Mouse (Mus musculus) liver, postnatal 0 days (tissue): ENCODE results near the gene Ankrd37. TPM values are rescaled to one million over a fixed set of nuclear protein-coding genes. Genes with fewer than 3 reads are reported as not detected.

Experiments
- ATAC-seq: fragments of 200-750 bp; cut with Nextera tagmentation; 2 replicates; pipeline ENCODE4 v1.8.0; 2017; ENCODE audit warnings: mild to moderate bottlenecking, moderate library complexity
- DNase-seq: peaks from one replicate; pipeline ENCODE4 v3.0.0-alpha.2; 2016
- H3K27ac ChIP-seq: fragments of 300-500 bp; sonication (generic); 2 replicates; pipeline ENCODE4 v1.5.1; 2014; ENCODE audit warnings: antibody characterized with exemption, moderate library complexity, mild to moderate bottlenecking, low read depth
- H3K27me3 ChIP-seq: fragments of 300-500 bp; sonication (generic); 2 replicates; pipeline ENCODE4 v1.6.1; 2014; ENCODE audit warnings: low read length, control low read depth, mixed read lengths; ENCODE audit not compliant: insufficient read depth
- H3K36me3 ChIP-seq: fragments of 300-500 bp; sonication (generic); replicated peaks from 2 replicates; pipeline ENCODE4 v1.6.1; 2014; ENCODE audit warnings: mild to moderate bottlenecking, control low read depth, low read length, moderate library complexity, mixed read lengths; ENCODE audit not compliant: insufficient read depth
- H3K4me1 ChIP-seq: fragments of 300-500 bp; sonication (generic); 2 replicates; pipeline ENCODE4 v1.6.1; 2014; ENCODE audit warnings: antibody characterized with exemption, mild to moderate bottlenecking, control low read depth; ENCODE audit not compliant: insufficient read depth
- H3K4me2 ChIP-seq: fragments of 300-500 bp; sonication (generic); 2 replicates; pipeline ENCODE4 v1.6.1; 2014; ENCODE audit warnings: low read depth, mild to moderate bottlenecking, low read length, moderate library complexity, mixed read lengths
- H3K4me3 ChIP-seq: fragments of 300-500 bp; sonication (generic); 2 replicates; pipeline ENCODE4 v1.5.1; 2014; ENCODE audit warnings: low read depth, low read length
- H3K9ac ChIP-seq: fragments of 300-500 bp; sonication (generic); replicated peaks from 2 replicates; pipeline ENCODE4 v1.6.1; 2014; ENCODE audit warnings: mild to moderate bottlenecking, moderate library complexity
- H3K9me3 ChIP-seq: fragments of 300-500 bp; sonication (generic); 2 replicates; pipeline ENCODE4 v1.6.1; 2016; ENCODE audit warnings: mild to moderate bottlenecking, control low read depth, low read length, mixed read lengths
- CTCF ChIP-seq: sonication (generic); IDR thresholded peaks from 2 replicates; pipeline ENCODE4 v1.5.1; 2016; ENCODE audit warnings: antibody characterized with exemption, low read depth
- EP300 ChIP-seq: IDR thresholded peaks from 2 replicates; pipeline ENCODE4 v1.6.1; 2016; ENCODE audit warnings: antibody characterized with exemption, low read depth, mild to moderate bottlenecking
- WGBS: fragments of 180-500 bp; shearing (Covaris S2); extraction: QIAGEN DNeasy Blood & Tissue Kit; methylation state at CpG from one replicate; pipeline ENCODE4 v1.1.7; 2014; ENCODE audit not compliant: insufficient replicate concordance; 5-methylcytosine and 5-hydroxymethylcytosine counted together
- polyA plus RNA-seq: library from polyadenylated mRNA; unstranded; fragments of >200 nt; fragmentation: Nextera tagmentation; extraction: Ambion mirVana; gene quantifications from 2 replicates; pipeline ENCODE4 v1.2.1, GENCODE M21; 2015

Ankrd37 gene
- polyA plus RNA-seq, 1 experiment from 2014 or later: 9.1 TPM

DNA sequence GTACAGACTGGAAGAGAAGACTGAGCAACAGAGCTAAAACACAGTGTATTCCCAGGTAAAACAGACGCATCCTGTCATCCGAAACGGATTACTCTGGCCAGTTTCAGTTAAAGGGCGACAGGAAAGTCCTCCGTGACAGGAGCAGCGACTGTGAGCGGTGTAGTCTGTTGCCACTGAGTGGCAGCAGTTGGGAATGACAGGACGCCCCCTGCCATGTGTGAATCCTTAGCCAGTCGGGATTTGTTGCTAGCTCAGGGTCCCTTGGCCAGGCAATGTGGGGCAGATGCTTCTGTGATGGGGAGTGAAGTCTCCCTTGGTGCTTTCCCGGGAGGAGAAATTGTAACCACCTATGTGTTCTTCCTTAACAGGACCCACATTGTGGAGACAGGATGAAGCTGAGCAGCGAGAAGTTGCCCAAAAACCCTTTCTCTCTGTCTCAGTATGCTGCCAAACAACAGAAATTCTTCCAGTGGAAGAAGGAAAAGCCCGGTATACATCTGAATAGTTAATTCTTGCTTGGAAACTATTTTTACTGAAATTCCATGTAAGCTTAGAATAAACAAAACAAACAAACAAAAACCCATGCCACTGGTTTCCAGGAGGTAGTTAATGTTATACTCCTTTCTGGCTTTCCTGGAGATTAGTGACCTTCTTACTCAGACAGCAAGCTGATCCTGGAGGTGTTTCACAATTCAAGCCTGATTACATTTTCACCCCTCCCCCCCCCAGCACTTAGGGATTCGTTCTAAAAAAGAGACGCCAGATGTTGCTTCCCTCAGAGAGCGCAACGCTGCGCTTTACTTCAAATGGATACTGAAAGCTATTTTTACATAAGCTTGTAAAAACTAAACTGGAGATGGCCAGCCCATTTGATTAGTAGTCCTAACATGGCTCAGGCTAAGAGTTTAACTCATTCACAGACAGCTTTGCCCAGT is 5.5 kb upstream of the Ankrd37 start:
- DNase-seq: peak; percentile 25
- peak overlapping the region; percentile 20; the same call in 1 of the 2 replicates for H3K4me3 ChIP-seq

DNA sequence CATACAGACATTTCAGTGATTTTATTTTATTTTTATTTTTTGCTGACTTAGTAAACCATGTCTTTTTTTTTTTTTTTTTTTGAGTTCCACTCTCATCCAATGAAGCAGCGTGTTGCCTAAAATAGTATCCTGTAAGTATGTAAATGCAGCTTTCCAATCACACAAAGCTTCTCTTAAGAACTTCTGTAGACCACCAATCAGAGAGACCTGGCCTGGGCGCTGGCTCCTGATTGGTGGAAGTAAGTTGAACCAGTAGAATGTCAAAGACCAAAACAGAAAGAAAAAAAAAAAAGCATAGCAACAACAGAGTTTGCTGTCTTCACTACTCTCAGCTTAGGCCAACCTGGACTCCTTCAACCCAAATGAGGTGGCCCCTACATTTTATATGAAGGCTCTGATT is 4.8 kb upstream of the Ankrd37 start:
- Histone ChIP-seq H3K27ac (peak overlapping the region; percentile 4; the same call in 1 of the 2 replicates), H3K27me3 (no peaks in the 10 kb centered on the region), H3K4me3 (peak overlapping the region; percentile 20; the same call in 1 of the 2 replicates), H3K36me3 (no peaks in the 10 kb centered on the region), H3K9me3 (no peaks in the 10 kb centered on the region), H3K4me1 (no peaks in the 10 kb centered on the region; the same call in 1 of the 2 replicates), H3K4me2 (peak overlapping the region; percentile 62), H3K9ac (peak overlapping the region; percentile 34; the same call in 1 of the 2 replicates)
- TF ChIP-seq CTCF (no peak), EP300 (no peak)
- WGBS: 69% methylated on average over 2 of the region's 2 CpGs
- ATAC-seq (peak; percentile 47; the same call in 1 of the 2 replicates), DNase-seq (no peak)

More for the DNA sequence above, 5.5 kb upstream of the Ankrd37 start:
- H3K9me3 ChIP-seq: no peaks in the 10 kb centered on the region
- H3K4me1 ChIP-seq: no peaks in the 10 kb centered on the region; the same call in 1 of the 2 replicates
- no peaks in the 10 kb centered on the region for H3K36me3 ChIP-seq
- peak; percentile 64 for ATAC-seq
- H3K27ac ChIP-seq: peak overlapping the region; percentile 4; the same call in 1 of the 2 replicates
- peak overlapping the region; percentile 62 for H3K4me2 ChIP-seq
- H3K9ac ChIP-seq: peak overlapping the region; percentile 34
- 26% methylated on average over 17 of the region's 17 CpGs for WGBS
- no peak for TF ChIP-seq EP300
- TF ChIP-seq CTCF: peak; percentile 48
- no peaks in the 10 kb centered on the region for H3K27me3 ChIP-seq

DNA sequence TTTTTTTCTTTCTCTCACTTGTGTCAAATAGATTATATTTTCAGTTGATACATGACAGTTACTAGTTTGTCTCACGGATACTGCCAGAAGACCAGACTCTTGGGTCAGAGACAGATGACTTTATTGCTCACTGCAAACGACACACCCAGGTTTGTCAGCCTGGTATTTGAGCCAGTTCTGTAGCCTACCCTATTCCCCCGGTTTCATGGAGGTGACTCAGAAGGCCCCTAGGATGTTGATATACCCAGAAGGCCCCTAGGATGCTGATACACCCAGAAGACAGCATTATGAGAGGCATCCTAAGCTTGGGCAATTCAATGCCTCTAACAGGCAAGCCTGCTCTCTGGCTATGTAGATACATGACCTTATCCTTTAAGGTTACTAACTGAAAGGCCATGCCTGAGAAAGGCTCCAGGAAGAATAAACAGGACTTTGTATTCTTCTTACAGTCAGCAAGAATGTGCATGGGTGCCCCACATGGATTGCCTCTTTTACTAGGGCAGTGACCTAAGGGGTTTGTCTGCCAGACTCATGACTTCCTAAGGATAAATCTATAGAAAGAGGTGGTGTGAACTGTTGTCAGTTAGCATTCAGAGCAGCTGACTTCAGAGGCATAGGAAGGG is 1.7 kb upstream of the Ankrd37 start:
- no peaks in the 10 kb centered on the region for H3K9me3 ChIP-seq
- H3K27me3 ChIP-seq: no peaks in the 10 kb centered on the region
- no peak overlapping the region for H3K27ac ChIP-seq
- H3K36me3 ChIP-seq: no peaks in the 10 kb centered on the region
- no peak overlapping the region for H3K4me3 ChIP-seq
- no peak overlapping the region for H3K4me2 ChIP-seq
- no peak for DNase-seq
- ATAC-seq: peak; percentile 62
- H3K4me1 ChIP-seq: no peaks in the 10 kb centered on the region; the same call in 1 of the 2 replicates
- 53% methylated on average over 3 of the region's 3 CpGs for WGBS
- H3K9ac ChIP-seq: no peak overlapping the region
- TF ChIP-seq CTCF (no peak), EP300 (no peak)

DNA sequence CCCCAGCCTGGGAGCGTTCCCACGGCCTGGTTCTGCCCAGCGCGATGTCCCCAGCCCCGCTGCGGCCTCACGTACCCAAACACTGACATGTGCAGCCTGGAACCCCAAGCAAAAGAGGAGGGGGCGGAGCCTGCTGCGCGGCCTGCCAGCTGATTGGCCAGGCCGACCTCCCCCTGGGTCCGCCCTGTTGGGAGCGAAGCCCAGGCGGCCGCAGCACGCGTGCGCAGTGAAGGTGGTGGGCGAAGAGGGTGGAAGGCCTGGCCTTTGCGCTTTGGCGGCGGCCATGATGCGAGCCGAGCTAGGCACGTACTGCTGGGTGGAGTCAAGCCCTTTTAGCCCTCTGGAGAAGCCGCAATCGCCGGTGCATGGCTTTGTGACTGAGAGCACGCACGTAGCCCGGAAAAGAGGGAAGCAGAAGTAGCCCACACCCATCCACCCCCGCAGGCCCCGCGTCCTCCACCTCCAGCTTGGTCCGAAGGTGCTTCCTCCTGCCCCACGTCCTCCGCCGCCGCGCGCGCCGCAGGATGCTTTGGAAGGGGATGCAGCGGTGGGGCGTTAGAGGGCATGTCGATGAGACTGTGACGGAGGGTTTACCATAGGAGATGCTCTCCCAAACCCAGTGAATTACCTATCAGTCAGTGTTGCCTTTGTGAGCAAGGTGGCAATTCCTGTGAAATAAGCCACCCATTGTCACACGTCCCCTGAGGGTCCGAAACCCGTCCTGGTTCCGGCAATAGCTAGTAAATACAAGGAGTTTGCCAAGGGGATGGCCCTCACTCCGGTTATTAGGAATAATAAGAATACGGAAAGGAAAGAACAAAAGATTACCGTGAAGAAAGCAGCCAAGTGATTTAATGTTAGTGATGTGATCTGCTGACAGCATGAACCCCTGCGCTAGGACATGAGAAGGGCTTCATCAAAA is 5.5 kb downstream of the Ankrd37 start:
- no peaks in the 10 kb centered on the region for H3K9me3 ChIP-seq
- H3K4me1 ChIP-seq: peaks cover 11% of the 10 kb centered on the region
- TF ChIP-seq EP300 (peak; percentile 1; the same call in 1 of the 2 replicates), CTCF (no peak)
- 5% methylated on average over 54 of the region's 55 CpGs for WGBS
- H3K4me3 ChIP-seq: peak overlapping the region; percentile 67
- H3K27me3 ChIP-seq: no peaks in the 10 kb centered on the region
- peak overlapping the region; percentile 78 for H3K9ac ChIP-seq
- DNase-seq (peak; percentile 99), ATAC-seq (peak; percentile 99)
- H3K4me2 ChIP-seq: peak overlapping the region; percentile 94
- peak overlapping the region; percentile 94 for H3K27ac ChIP-seq
- H3K36me3 ChIP-seq: peaks cover 20% of the 10 kb centered on the region

DNA sequence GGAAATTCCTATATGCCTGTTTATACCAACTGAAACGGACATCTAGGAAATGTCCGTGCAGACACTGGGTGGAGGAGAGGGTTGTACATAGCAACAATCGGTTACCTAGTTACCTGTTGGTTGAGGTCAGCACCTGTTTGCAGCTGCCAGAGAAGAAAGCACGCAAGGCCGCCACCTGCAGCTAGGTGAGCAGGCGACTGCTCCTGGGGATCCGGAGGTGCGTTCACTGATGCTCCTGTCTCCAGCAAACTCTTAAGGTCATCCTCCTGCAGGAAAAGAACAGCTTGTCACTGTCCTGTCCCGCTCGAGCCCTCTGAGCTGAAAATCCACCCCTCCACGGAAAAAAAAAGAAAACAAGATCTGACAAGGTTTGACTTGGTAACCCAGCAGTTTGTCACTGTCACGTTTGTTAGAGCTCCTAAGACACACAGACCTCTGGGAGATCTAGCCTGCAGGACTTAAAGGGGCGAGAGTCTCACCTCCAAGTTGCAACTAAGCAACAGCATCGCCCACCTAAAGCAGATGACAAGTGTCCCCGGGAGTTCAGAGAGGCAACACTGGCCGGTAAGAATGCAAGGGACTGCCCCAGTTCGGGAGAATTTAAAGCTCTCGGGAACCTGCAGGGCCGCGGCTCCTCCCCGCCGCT is 6.2 kb downstream of the Ankrd37 start, which contains the start of gene Lrp2bp:
TSS of gene Lrp2bp (plus strand) at position 166 of the 646 bp plus-strand sequence.
- TF ChIP-seq EP300 (no peak), CTCF (no peak; the same call in 1 of the 2 replicates)
- H3K9me3 ChIP-seq: no peaks in the 10 kb centered on the region
- peak; percentile 11; the same call in 1 of the 2 replicates for ATAC-seq
- H3K9ac ChIP-seq: peak within 1 kb of the TSS; percentile 78
- H3K27me3 ChIP-seq: no peaks in the 10 kb centered on the region
- peak; percentile 33 for DNase-seq
- H3K4me3 ChIP-seq: peak within 1 kb of the TSS; percentile 67
- H3K36me3 ChIP-seq: peaks cover 20% of the 10 kb centered on the region
- H3K27ac ChIP-seq: peak within 1 kb of the TSS; percentile 94
- WGBS: 6% methylated on average over 22 of the region's 22 CpGs
- peaks cover 11% of the 10 kb centered on the region for H3K4me1 ChIP-seq
- peak within 1 kb of the TSS; percentile 94 for H3K4me2 ChIP-seq
